Mouse (Mus musculus): Measurements from ENCODE around the gene Metap1.

DNA sequence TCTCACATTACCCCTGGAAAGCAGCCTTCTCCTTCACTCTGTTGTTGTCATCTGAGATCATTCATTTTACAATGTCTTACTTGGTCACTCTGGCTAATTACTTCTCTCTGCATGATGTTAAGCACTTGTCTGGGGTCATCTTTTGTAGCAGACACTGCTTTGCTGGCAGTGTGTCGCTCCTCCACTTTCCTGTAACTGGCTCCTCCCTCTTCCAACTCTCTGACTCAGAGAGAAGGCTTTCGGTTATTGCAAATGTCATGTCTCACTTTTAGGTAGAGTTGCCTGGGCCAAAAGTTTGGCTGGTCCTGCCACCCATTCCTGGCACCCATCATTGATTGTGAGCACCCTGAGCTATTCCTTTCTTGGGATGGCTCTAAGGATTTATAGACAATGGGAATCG is 25.4 kb upstream of the Metap1 start:
- TF ChIP-seq CTCF (IDR thresholded peaks at IDR 0.05; ENCODE audit: extremely low read depth, insufficient read depth, low read length): no peak
- no peak for TF ChIP-seq POLR2A (IDR thresholded peaks at IDR 0.05; ENCODE audit: extremely low read depth, insufficient read depth, low read length)

Data from cortical plate, adult 2 months (tissue).